Mouse (Mus musculus): Measurements from ENCODE around the gene Gsta2. TPM values are rescaled to one million over a fixed set of nuclear protein-coding genes. Genes with fewer than 3 reads are reported as not detected.

Gsta2 gene
- polyA plus RNA-seq, 1 experiment = not detected

DNA sequence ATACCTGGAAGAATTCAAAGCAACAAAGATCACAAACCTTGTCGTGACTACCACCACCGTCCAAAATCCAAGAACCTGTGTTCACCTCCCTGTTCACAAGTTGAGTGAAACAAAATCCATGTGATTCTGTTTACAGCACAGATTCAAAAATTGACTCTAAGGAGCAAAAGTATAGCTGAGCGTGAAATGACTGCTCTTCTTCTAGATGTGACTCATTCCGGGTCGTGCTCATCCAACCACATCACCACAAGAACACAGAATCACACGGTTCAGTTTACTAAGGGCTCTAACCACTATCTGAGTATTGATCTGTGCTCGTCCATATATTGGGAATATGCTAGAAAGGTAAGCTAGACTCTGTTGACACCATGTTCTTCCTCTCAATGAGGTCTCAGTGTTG, 31.4 kb upstream of the Gsta2 start:
- Histone ChIP-seq H3K4me1 (ENCODE audit: control insufficient read depth) (no peaks in the 10 kb centered on the region), H3K9me3 (ENCODE audit: control insufficient read depth, low read length) (no peaks in the 10 kb centered on the region), H3K4me3 (replicated peaks) (no peak overlapping the region), H3K27me3 (ENCODE audit: control insufficient read depth) (no peaks in the 10 kb centered on the region), H3K36me3 (ENCODE audit: control insufficient read depth) (no peaks in the 10 kb centered on the region)
- TF ChIP-seq TAL1 (IDR thresholded peaks at IDR 0.05; ENCODE audit: low read length) (no peak), GATA1 (IDR thresholded peaks at IDR 0.05; ENCODE audit: low read length) (no peak)

DNA sequence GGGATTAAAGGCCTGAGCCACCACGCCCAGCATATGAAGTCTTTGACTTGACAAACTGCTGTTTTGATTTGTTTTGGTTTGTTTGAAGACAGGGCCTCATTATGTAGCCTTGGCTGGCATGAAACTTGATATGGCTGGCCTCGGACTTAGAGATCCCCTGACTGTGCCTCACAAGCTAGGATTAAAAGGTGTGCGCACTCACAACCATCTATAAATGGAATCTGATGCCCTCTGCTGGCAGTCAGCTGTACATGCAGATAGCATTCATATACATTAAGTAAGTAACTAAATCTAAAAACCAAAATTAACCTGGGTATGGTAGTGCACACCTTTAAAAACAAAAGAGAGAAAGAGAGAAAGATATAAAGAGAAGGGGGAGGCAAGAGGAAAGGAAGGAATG, 30.3 kb upstream of the Gsta2 start:
- H3K36me3 ChIP-seq (ENCODE audit: control insufficient read depth) = no peaks in the 10 kb centered on the region
- TF ChIP-seq TAL1 (IDR thresholded peaks at IDR 0.05; ENCODE audit: low read length) (no peak), GATA1 (IDR thresholded peaks at IDR 0.05; ENCODE audit: low read length) (no peak)
- no peaks in the 10 kb centered on the region for H3K27me3 ChIP-seq (ENCODE audit: control insufficient read depth)
- H3K4me3 ChIP-seq (replicated peaks) = no peak overlapping the region
- no peaks in the 10 kb centered on the region for H3K9me3 ChIP-seq (ENCODE audit: control insufficient read depth, low read length)
- H3K4me1 ChIP-seq (ENCODE audit: control insufficient read depth) = no peaks in the 10 kb centered on the region

DNA sequence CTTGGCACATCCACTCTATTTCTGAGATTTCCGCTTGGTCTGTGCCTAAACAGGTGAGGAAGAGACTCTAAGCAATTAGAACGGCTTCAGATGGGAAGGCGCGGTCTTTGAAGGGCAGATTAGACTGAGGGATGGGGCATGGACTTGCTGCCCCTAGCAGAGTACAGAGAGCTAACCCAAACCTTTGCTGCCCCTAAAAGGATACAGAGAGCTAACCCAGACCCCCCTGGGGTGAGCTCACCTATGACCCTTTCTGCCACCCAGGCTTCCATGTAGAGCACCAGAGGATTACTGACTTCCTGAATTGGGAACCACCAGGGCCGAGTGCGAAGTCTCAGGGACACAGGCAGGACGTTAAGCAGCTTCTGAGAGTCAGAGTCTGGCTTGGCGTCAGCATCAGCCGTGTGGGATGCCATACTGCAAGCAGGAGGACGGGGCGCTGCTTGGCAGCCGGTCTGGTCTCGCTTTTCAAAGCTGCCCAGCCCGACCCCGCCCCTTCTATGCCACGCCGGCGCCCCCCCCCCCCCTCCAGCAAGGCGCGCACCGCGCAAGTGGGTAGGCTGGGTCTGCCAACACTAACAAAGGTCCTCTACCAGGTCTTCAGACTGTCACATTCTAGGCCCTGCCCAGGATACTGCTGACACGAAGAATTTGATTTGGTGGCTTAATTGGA, 22.7 kb upstream of the Gsta2 start, which contains the start of gene Ooep:
Gene Ooep, minus strand, starts transcription at position 613 of the 673 bp plus-strand sequence.
- no peaks in the 10 kb centered on the region for H3K4me1 ChIP-seq (ENCODE audit: control insufficient read depth)
- H3K4me3 ChIP-seq (replicated peaks) = no peak within 1 kb of the TSS
- H3K9me3 ChIP-seq (ENCODE audit: control insufficient read depth, low read length) = no peaks in the 10 kb centered on the region
- H3K27me3 ChIP-seq (ENCODE audit: control insufficient read depth) = peaks cover 9% of the 10 kb centered on the region
- TF ChIP-seq GATA1 (IDR thresholded peaks at IDR 0.05; ENCODE audit: low read length) (no peak), TAL1 (IDR thresholded peaks at IDR 0.05; ENCODE audit: low read length) (no peak)
- H3K36me3 ChIP-seq (ENCODE audit: control insufficient read depth) = no peaks in the 10 kb centered on the region

DNA sequence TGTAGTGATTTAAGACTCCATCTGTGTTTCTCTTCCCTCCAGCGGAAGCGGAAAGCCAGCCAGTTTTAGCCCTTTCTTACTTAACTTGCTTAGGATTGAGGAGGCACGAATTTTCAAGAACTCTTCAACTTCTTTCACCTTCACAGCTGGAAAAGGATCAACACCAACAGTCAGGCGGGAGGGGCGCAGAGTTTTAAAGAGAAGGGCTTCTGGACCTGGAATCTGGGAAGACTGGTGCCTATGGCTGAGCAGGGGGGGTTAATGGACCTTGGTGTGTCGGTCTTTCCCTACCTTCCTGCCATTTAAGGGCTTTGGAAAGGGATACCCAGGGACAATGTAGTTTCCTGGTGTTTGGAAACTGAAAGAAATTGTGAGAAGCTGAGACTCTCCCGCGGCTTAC, 22.0 kb upstream of the Gsta2 start:
- H3K4me3 ChIP-seq (replicated peaks) = no peak overlapping the region
- H3K9me3 ChIP-seq (ENCODE audit: control insufficient read depth, low read length) = no peaks in the 10 kb centered on the region
- H3K4me1 ChIP-seq (ENCODE audit: control insufficient read depth) = no peaks in the 10 kb centered on the region
- H3K36me3 ChIP-seq (ENCODE audit: control insufficient read depth) = no peaks in the 10 kb centered on the region
- no peak for TF ChIP-seq GATA1 (IDR thresholded peaks at IDR 0.05; ENCODE audit: low read length)
- no peak for TF ChIP-seq TAL1 (IDR thresholded peaks at IDR 0.05; ENCODE audit: low read length)
- peaks cover 9% of the 10 kb centered on the region for H3K27me3 ChIP-seq (ENCODE audit: control insufficient read depth)

DNA sequence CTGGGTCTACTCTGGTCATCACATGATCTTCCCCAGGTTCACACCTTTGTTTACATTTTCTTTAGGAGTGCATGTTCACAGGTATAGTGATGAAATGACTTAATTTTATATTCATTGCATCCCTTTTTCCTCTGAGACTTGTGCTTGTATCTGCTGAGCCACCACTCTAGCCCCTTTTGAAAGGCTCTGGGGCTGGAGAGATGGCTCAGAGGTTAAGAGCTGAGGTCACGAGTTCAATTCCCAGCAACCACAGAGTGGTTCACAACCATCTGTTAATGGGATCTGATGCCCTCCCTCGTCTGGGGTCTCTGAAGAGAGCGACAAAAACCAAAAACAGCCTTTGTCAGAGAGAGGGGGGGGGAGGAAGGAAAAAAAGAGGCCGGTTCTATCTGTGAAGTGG, 19.9 kb upstream of the Gsta2 start:
- Histone ChIP-seq H3K36me3 (ENCODE audit: control insufficient read depth) (no peaks in the 10 kb centered on the region), H3K9me3 (ENCODE audit: control insufficient read depth, low read length) (no peaks in the 10 kb centered on the region), H3K27me3 (ENCODE audit: control insufficient read depth) (peaks cover 9% of the 10 kb centered on the region), H3K4me1 (ENCODE audit: control insufficient read depth) (no peaks in the 10 kb centered on the region), H3K4me3 (replicated peaks) (no peak overlapping the region)
- no peak for TF ChIP-seq GATA1 (IDR thresholded peaks at IDR 0.05; ENCODE audit: low read length)
- TF ChIP-seq TAL1 (IDR thresholded peaks at IDR 0.05; ENCODE audit: low read length) = no peak

DNA sequence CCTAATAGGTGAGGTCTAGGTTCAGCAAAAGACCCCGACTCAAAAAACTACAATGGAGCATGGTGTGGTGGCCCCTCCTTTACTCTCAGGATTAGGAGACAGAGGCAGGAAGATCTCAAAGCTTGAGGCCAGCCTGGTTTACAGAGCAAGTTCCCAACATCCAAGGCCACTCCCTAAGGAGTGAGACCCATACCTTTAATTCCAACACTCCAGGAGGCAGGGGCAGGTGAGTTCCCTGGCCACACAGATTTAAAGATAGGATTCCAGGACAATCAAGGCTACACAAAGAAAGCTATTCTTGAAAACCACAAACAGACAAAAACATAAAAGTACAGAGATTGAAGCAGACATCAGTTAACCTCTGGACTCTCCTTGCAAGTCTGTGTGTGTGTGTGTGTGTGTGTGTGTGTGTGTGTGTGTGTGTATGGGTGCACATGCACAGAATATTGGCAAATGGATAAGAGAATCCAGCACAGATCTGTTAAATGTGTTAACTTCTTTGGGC, 19.3 kb upstream of the Gsta2 start:
- no peaks in the 10 kb centered on the region for H3K9me3 ChIP-seq (ENCODE audit: control insufficient read depth, low read length)
- TF ChIP-seq TAL1 (IDR thresholded peaks at IDR 0.05; ENCODE audit: low read length) (no peak), GATA1 (IDR thresholded peaks at IDR 0.05; ENCODE audit: low read length) (no peak)
- H3K4me1 ChIP-seq (ENCODE audit: control insufficient read depth) = no peaks in the 10 kb centered on the region
- H3K36me3 ChIP-seq (ENCODE audit: control insufficient read depth) = no peaks in the 10 kb centered on the region
- peaks cover 9% of the 10 kb centered on the region for H3K27me3 ChIP-seq (ENCODE audit: control insufficient read depth)
- no peak overlapping the region for H3K4me3 ChIP-seq (replicated peaks)

DNA sequence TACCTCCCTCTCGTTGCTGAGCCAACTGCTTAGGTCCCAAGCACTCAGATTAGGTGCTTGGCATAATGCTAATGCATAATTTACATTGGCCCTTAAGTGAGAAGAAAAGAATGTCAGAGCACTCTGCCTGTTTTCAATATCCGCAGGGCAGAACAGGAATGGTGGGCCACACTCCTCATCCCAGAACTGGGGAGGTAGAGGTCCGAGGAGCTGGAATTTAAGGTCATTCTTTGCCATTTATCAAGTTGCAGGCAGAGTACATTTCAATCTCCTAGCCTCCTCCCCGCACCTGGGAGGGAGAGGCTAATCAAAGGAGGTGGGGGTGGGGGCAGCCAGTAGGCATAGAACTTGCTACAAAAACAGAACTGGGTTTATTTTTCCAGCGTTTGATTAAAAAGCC, 18.8 kb upstream of the Gsta2 start:
- no peaks in the 10 kb centered on the region for H3K36me3 ChIP-seq (ENCODE audit: control insufficient read depth)
- TF ChIP-seq GATA1 (IDR thresholded peaks at IDR 0.05; ENCODE audit: low read length) (no peak), TAL1 (IDR thresholded peaks at IDR 0.05; ENCODE audit: low read length) (no peak)
- H3K9me3 ChIP-seq (ENCODE audit: control insufficient read depth, low read length) = no peaks in the 10 kb centered on the region
- no peak overlapping the region for H3K4me3 ChIP-seq (replicated peaks)
- H3K27me3 ChIP-seq (ENCODE audit: control insufficient read depth) = peaks cover 6% of the 10 kb centered on the region
- no peaks in the 10 kb centered on the region for H3K4me1 ChIP-seq (ENCODE audit: control insufficient read depth)

DNA sequence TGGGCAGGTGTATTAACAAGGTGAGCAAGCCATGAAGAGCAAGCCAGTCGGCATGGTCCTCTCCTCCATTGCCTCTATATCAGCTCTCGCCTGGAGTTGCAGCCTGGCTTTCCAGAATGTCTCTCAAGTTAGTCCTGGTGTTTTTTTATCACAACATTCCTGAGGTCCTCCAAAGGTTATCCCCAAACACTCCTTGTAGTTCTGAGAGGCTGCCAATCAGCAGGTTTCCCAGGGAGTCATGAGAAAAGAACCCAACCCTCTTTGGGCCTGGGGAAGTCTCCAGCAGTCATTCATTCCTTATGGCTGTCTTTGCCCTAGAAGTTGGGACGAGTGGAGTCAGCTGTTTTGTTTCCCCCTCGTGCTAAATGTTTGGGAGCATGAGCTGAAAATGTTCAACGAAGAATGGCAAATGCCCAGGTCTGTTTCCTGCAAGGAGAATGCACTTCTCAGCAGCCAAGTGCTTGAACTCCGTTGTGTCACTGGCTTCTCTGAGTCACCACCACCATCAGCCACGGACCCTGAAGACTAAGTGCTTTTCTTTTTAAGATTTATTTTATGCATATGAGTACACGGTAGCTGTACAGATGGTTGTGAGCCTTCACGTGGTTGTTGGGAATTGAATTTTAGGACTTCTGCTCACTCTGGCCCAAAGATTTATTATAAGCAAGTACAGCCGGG, 17.4 kb upstream of the Gsta2 start:
- no peak for TF ChIP-seq GATA1 (IDR thresholded peaks at IDR 0.05; ENCODE audit: low read length)
- H3K4me1 ChIP-seq (ENCODE audit: control insufficient read depth) = no peaks in the 10 kb centered on the region
- no peak overlapping the region for H3K4me3 ChIP-seq (replicated peaks)
- H3K36me3 ChIP-seq (ENCODE audit: control insufficient read depth) = no peaks in the 10 kb centered on the region
- no peaks in the 10 kb centered on the region for H3K9me3 ChIP-seq (ENCODE audit: control insufficient read depth, low read length)
- H3K27me3 ChIP-seq (ENCODE audit: control insufficient read depth) = peaks cover 2% of the 10 kb centered on the region

DNA sequence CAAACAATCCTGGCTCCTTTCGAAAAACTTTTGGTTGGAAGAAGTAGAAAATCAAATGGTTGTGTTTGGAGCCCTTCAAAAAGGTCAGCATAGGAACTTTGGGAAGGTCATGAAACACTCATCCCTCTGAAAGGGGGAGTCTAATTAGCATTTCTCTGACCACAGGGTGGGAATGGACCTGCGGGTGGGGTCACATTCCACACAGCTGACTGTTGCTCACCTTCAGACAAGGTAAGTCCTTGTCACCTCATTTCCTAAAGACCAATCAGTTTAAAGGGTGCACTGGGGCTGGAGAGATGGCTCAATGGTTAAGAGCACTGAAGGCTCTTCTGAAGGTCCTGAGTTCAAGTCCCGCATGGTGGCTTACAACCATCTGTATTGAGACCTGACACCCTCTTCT, 15.9 kb upstream of the Gsta2 start:
- no peaks in the 10 kb centered on the region for H3K9me3 ChIP-seq (ENCODE audit: control insufficient read depth, low read length)
- no peaks in the 10 kb centered on the region for H3K27me3 ChIP-seq (ENCODE audit: control insufficient read depth)
- TF ChIP-seq TAL1 (IDR thresholded peaks at IDR 0.05; ENCODE audit: low read length) (no peak), GATA1 (IDR thresholded peaks at IDR 0.05; ENCODE audit: low read length) (no peak)

More for the DNA sequence above, 15.9 kb upstream of the Gsta2 start:
- no peaks in the 10 kb centered on the region for H3K4me1 ChIP-seq (ENCODE audit: control insufficient read depth)
- no peak overlapping the region for H3K4me3 ChIP-seq (replicated peaks)
- no peaks in the 10 kb centered on the region for H3K36me3 ChIP-seq (ENCODE audit: control insufficient read depth)

Measured in erythroblast, embryonic 14.5 days (primary cell).